Mouse (Mus musculus): ENCODE results near the gene Cyp2j9.
"Not testable (repeated sequence)": the region's sequence is repeated elsewhere in the genome, so short reads cannot be mapped to it uniquely, and the experiment has no call there.

Cyp2j9 gene

GRCm38 (mm10) chr4:96590911-96591790, at the start of gene Cyp2j9:
Gene Cyp2j9 (minus strand): TSS chr4:96591578.
- peak in 1 of 2 experiments; percentile 59 for DNase-seq (ENCODE audit: low spot score in 2 of 2)

GRCm38 (mm10) chr4:96635455-96635854, 44.1 kb upstream of the Cyp2j9 start:
- no peak for DNase-seq (ENCODE audit: low spot score in 2 of 2)

- DNase-seq (ENCODE audit: low spot score in 2 of 2): no peak
These were observed 31.1 kb upstream of the Cyp2j9 start for GRCm38 (mm10) chr4:96622474-96622873.

GRCm38 (mm10) chr4:96591791-96592150, 393 bp upstream of the Cyp2j9 start:
- DNase-seq (ENCODE audit: low spot score in 2 of 2): peak in 1 of 2 experiments; percentile 73

- peak in 1 of 2 experiments; percentile 4 for DNase-seq (ENCODE audit: low spot score in 2 of 2)
These were observed 9.8 kb downstream of the Cyp2j9 start for GRCm38 (mm10) chr4:96581425-96582088.

- DNase-seq (ENCODE audit: low spot score in 2 of 2): not testable (repeated sequence)
These were observed 11.0 kb downstream of the Cyp2j9 start for GRCm38 (mm10) chr4:96580351-96580750.

- DNase-seq (ENCODE audit: low spot score in 2 of 2): no peak
These were observed 21.9 kb downstream of the Cyp2j9 start for GRCm38 (mm10) chr4:96569442-96569841.

- DNase-seq (ENCODE audit: low spot score in 2 of 2): no peak
These were observed 23.4 kb downstream of the Cyp2j9 start for GRCm38 (mm10) chr4:96567988-96568387.

- DNase-seq (ENCODE audit: low spot score in 2 of 2): no peak
These were observed 25.6 kb downstream of the Cyp2j9 start for GRCm38 (mm10) chr4:96565808-96566207.

- no peak for DNase-seq (ENCODE audit: low spot score in 2 of 2)
These were observed 30.9 kb downstream of the Cyp2j9 start for GRCm38 (mm10) chr4:96560464-96560863.

- no peak for DNase-seq (ENCODE audit: low spot score in 2 of 2)
These were observed 31.6 kb downstream of the Cyp2j9 start for GRCm38 (mm10) chr4:96559781-96560180.

GRCm38 (mm10) chr4:96553133-96553819, 38.1 kb downstream of the Cyp2j9 start, which contains the start of gene Cyp2j6:
Gene Cyp2j6 (minus strand): TSS chr4:96553661.
- DNase-seq (ENCODE audit: low spot score in 2 of 2): peak in 1 of 2 experiments; percentile 36

- DNase-seq (ENCODE audit: low spot score in 2 of 2): no peak
These were observed 39.8 kb downstream of the Cyp2j9 start for GRCm38 (mm10) chr4:96551619-96552018.

GRCm38 (mm10) chr4:96545976-96546375, 45.4 kb downstream of the Cyp2j9 start:
- DNase-seq (ENCODE audit: low spot score in 2 of 2): peak; percentile 27 to 44

- DNase-seq (ENCODE audit: low spot score in 2 of 2): peak in 1 of 2 experiments; percentile 26
These were observed 65.6 kb downstream of the Cyp2j9 start for GRCm38 (mm10) chr4:96525772-96526171.

- DNase-seq (ENCODE audit: low spot score in 2 of 2): no peak
These were observed 69.1 kb downstream of the Cyp2j9 start for GRCm38 (mm10) chr4:96522256-96522655.

Data from left cerebral cortex, adult 9 months (tissue).